Mouse (Mus musculus): ENCODE measurements around the gene Ehd4.

DNA sequence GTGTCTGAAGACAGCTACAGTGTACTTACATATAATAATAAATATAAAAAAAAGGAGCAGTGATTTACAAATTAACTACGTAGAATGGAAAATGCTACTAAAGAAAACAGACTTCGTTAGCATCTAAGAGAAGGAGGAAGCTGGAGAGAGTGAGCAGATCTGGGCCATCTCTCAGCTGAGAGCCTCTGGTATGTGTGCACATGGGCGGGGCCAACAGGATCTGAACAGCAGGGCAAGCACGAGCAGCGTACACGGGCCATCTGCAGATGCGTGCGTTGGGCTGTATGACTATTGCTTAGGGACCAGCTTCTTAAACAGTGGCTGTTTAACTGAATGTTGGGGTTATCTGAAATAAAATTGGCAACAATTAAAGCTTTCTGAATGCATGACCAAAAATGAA lies 56.5 kb downstream of the Ehd4 start:
- TF ChIP-seq GATA1 (IDR thresholded peaks at IDR 0.05; ENCODE audit: low read depth, low read length): no peak
- TF ChIP-seq UBTF (IDR thresholded peaks at IDR 0.05; ENCODE audit: borderline replicate concordance, insufficient read depth, low read depth, low read length): no peak
- no peak for TF ChIP-seq TBP (IDR thresholded peaks at IDR 0.05; ENCODE audit: low read depth, low read length)
